Mouse (Mus musculus): ENCODE results near the gene Ralgds.

- no peak for TF ChIP-seq CTCF (IDR thresholded peaks at IDR 0.05)
- TF ChIP-seq POLR2A (IDR thresholded peaks at IDR 0.05; ENCODE audit: insufficient read depth, low read depth, low read length) = no peak
Observed at GRCm38 (mm10) chr2:28569903-28570302, 57.0 kb downstream of the Ralgds start.
